Mouse (Mus musculus) mouse trophoblast stem cell (cell line): Measurements from ENCODE around the gene Glrb.

Experiments used
- in situ Hi-C, 2 experiments: fragments of 300-500 bp; cut with MseI, MboI; formaldehyde crosslinking; loops; 2 replicates in 1 of 2; 3 replicates in 1 of 2; pipeline ENCODE4 v1.15.1; 2025

Glrb gene

DNA sequence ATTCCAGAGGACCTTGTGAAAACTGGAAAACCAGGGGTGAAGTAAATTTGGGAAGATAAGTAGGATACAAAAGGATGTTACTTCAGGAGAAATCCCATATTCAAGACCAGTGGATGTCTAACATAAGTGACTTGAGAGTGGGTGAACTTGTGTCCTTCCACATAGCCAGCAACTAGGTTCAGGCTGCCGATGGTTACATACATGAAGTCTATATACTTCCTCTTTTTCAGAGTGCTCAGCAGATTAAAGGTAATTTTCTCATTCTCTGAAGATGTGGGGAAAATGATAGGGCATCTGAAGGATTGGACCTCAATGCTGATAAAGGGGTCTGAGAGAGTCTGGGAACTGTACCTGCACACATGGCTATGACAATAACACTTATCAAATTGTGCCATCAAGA, 89.5 kb downstream of the Glrb start:
- in situ Hi-C loops: loop anchor here in 1 of 2 experiments (25.0 kb wide), 1 partner anchor 737 kb away; no protein-coding TSS in a partner anchor

GRCm38 (mm10) chr3:80818619-80819018, 94.8 kb downstream of the Glrb start:
- in situ Hi-C loops: loop anchor here in 1 of 2 experiments (25.0 kb wide), 1 partner anchor 731 kb away; no protein-coding TSS in a partner anchor

DNA sequence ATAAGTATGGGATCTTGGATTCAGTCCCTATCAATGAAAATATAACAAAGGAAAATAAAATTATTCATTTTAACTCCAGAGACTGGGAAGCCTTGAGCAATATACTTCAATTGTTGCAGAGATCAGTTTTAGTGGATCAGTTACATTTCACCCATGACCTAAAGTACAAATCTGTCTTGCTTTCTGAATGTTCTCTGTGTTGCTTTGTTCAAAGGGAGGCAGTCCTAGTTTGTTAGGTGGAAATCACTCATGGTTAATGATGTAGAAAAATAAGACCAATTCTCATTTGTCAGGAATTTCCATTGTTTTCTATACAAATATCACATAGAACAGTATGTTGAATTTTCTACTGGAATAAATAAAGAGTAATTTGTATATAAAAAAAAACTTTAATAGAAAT, 99.7 kb downstream of the Glrb start:
- in situ Hi-C loops: loop anchor here in 1 of 2 experiments (25.0 kb wide), 1 partner anchor 726 kb away; no protein-coding TSS in a partner anchor

DNA sequence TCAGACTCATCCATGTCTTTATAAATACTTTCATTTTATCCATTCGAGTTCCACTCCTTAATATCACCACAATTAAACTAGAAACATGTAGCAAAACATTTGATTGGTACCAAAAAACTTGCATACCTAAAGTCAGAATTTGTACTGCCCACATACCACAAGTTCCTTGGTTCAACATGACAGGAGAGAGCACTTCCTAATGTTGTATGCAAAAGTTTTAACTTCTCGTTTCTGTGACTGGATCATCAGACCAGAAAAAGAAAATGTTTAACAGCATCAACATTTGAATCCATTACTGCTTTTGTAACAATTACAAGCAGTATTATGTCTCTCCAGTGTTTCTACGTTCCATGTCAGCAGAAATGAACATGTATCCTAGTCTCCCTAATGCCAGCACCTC, 101.2 kb downstream of the Glrb start:
- in situ Hi-C loops: loop anchor here in 1 of 2 experiments (25.0 kb wide), 1 partner anchor 725 kb away; no protein-coding TSS in a partner anchor

GRCm38 (mm10) chr3:80805327-80805726, 108.1 kb downstream of the Glrb start:
- in situ Hi-C loops: loop anchor here in 1 of 2 experiments (25.0 kb wide), 1 partner anchor 718 kb away; no protein-coding TSS in a partner anchor

- in situ Hi-C loops: loop anchor here in 1 of 2 experiments (25.0 kb wide), 1 partner anchor 717 kb away; no protein-coding TSS in a partner anchor
Observed at GRCm38 (mm10) chr3:80803811-80804210, 109.6 kb downstream of the Glrb start.

- in situ Hi-C loops: loop anchor here in 1 of 2 experiments (25.0 kb wide), 1 partner anchor 716 kb away; no protein-coding TSS in a partner anchor
Observed at GRCm38 (mm10) chr3:80803211-80803610, 110.2 kb downstream of the Glrb start.

GRCm38 (mm10) chr3:80802596-80803081, 110.8 kb downstream of the Glrb start, which contains the start of gene Gria2:
Gria2 (minus strand) TSS chr3:80802835.
- in situ Hi-C loops: loop anchor here in 1 of 2 experiments (25.0 kb wide), 1 partner anchor 715 kb away; no protein-coding TSS in a partner anchor

DNA sequence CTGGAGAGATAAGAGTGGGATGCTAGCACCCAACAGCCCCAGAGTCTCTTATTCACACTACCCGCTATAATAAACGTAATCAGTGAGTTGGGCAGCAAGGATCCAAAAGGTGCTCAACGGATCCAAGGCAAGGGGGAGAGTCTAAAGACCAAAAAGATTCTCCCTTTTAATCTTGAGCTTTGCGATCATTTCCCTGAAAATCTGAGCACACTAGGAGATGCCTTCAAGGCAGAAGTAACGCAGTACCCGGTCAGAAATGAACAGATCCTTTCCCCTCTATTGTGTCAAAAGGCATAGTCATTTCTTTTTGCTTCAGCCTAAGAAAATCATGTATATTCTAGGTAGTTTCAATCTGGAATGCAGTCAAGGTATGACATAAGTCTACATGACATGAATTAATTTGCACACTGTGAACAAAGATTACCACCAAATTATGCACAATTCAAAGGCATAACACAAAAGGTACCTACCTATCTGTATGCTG, 111.6 kb downstream of the Glrb start:
- in situ Hi-C loops: loop anchor here in 1 of 2 experiments (25.0 kb wide), 1 partner anchor 715 kb away; no protein-coding TSS in a partner anchor

- in situ Hi-C loops: loop anchor here in 1 of 2 experiments (25.0 kb wide), 1 partner anchor 714 kb away; no protein-coding TSS in a partner anchor
Observed at GRCm38 (mm10) chr3:80800995-80801826, 112.2 kb downstream of the Glrb start.

DNA sequence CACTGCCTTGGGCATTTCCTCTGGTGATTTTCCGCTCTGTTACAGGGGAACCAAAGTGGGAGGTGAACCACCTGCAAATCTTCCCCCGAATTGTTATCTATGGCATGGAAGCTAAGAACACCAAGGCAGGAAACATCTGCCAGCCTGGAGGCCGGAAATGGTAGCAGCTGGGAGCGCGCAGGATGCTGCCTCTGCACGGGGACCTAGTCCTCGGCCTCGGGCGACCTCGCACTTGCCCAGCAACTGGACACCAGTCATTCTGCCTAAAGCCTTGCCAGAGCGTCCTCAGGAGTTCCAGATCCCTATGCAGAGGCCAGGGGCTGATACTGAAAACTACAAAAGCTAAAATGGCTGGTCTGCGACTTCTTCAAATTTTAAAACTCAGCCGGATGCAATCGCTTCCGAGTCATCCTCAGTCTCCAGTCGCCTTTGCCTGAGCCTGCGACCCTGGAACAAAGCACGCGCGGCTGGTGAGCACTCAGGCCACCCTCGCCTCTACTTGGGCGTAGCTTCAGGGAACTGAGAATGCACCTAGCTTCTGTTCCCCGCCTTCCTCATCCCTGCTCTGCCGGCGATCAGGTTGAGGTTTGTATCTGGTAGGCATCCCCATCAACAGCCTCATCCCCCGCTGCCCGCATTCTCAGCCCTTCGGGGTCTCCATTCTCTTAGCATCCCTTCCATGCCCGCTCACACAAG, 113.0 kb downstream of the Glrb start:
- in situ Hi-C loops: loop anchor here in 1 of 2 experiments (25.0 kb wide), 1 partner anchor 713 kb away; no protein-coding TSS in a partner anchor

GRCm38 (mm10) chr3:80797935-80798334, 115.5 kb downstream of the Glrb start:
- in situ Hi-C loops: no loop called here

- in situ Hi-C loops: no loop called here
Observed at GRCm38 (mm10) chr3:80796764-80797163, 116.7 kb downstream of the Glrb start.

DNA sequence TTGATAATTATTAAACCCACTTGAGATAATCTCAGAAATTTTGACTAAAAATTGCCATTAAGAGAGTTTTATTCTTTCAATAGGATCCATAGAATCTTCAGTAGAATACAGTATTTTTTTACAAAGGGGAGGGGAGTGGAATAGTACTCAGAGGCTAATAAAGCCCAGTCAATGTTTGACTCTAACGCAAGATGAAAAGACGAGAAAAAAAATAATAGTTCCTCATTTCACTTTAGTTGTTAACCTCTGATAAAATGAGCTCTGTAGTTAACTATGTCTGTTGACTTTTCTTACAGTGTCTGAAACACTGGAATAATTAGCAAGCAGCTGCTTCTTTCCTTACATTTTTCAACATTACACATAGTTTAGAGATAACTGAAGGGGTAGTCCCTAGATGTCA, 118.2 kb downstream of the Glrb start:
- in situ Hi-C loops: no loop called here
